19 mouse cellular contexts compared by ENCODE assay signal in the genomic region with DNA sequence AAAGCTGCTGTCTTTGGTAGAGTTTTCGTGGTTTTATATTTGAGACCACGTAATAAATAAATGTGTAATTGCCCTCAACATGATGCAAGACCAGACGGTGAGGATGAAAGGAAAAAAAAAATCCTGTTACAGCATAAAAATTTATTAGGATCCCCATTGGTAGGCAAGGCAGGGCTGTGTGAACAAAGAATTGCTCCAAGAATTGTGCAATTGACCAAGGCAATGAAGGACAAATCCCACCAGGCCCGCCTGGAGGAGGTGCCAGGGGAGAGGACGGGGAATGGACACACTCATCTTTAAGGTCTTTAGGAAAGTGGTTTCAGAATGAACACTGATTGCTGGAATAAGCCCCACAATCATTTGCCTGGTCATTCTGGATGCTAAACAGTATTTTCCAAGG.
DNase-seq lines count a peak whose midpoint lies in the region; ATAC-seq and TF ChIP-seq lines count a peak whose summit lies in the region.
"Had no signal": no experiment of that assay in that cellular context is flagged by ENCODE, and none has a peak within 500 bp of the region (broad histone marks: within the 10 kb centered on the region; RNA-seq: fewer than 3 reads in every experiment).

No protein-coding gene starts in this region.

- ATAC-seq in forebrain, embryonic 12.5 days (ENCODE audit: low FRiP score) = no peak
- no peak for ATAC-seq in lung, postnatal 0 days
- no peak for ATAC-seq in limb, embryonic 13.5 days (ENCODE audit: low FRiP score, low read depth)
- ATAC-seq: forebrain, embryonic 16.5 days; liver, postnatal 0 days; midbrain, embryonic 15.5 days had no signal

- no peak for TF ChIP-seq EP300 in lung, postnatal 0 days (IDR thresholded peaks at IDR 0.05)

- no peaks in the 10 kb centered on the region for H3K9me3 ChIP-seq in forebrain, embryonic 12.5 days
- no peaks in the 10 kb centered on the region; the same call in 1 of the 2 replicates for H3K9me3 ChIP-seq in forebrain, embryonic 10.5 days
- no peaks in the 10 kb centered on the region for H3K9me3 ChIP-seq in lung, postnatal 0 days (ENCODE audit: low read length)
- no peaks in the 10 kb centered on the region for H3K9me3 ChIP-seq in limb, embryonic 13.5 days
- H3K9me3 ChIP-seq: embryonic facial prominence, embryonic 13.5 days; midbrain, embryonic 15.5 days had no signal

- H3K9ac ChIP-seq in forebrain, embryonic 12.5 days = no peak overlapping the region
- H3K9ac ChIP-seq in lung, postnatal 0 days (replicated peaks; ENCODE audit: low read depth) = no peak overlapping the region
- H3K9ac ChIP-seq in limb, embryonic 13.5 days = no peak overlapping the region
- H3K9ac ChIP-seq: embryonic facial prominence, embryonic 13.5 days; liver, postnatal 0 days; midbrain, embryonic 15.5 days had no signal

- no peaks in the 10 kb centered on the region for H3K36me3 ChIP-seq in forebrain, embryonic 12.5 days (replicated peaks)
- no peaks in the 10 kb centered on the region for H3K36me3 ChIP-seq in forebrain, embryonic 10.5 days (replicated peaks)
- H3K36me3 ChIP-seq in lung, postnatal 0 days (ENCODE audit: insufficient read depth, low read length) = no peaks in the 10 kb centered on the region
- no peaks in the 10 kb centered on the region; the same call in 1 of the 2 replicates for H3K36me3 ChIP-seq in limb, embryonic 13.5 days
- H3K36me3 ChIP-seq: embryonic facial prominence, embryonic 13.5 days; midbrain, embryonic 15.5 days had no signal

- no peak overlapping the region for H3K4me2 ChIP-seq in forebrain, embryonic 12.5 days
- no peak overlapping the region for H3K4me2 ChIP-seq in lung, postnatal 0 days (replicated peaks; ENCODE audit: low read depth, low read length)
- H3K4me2 ChIP-seq in limb, embryonic 13.5 days (replicated peaks) = 0 out of 2 replicates have a peak overlapping the region, but pooled peaks have one; percentile 12
- H3K4me2 ChIP-seq: embryonic facial prominence, embryonic 13.5 days; midbrain, embryonic 15.5 days had no signal

- intact Hi-C loops in heart, postnatal 25 days (cut with DNase I) = no loop called here
- intact Hi-C loops in heart, postnatal 14 days (cut with DNase I) = no loop called here

- 79% methylated on average over 5 of the region's 5 CpGs for WGBS in forebrain, embryonic 12.5 days
- WGBS in forebrain, embryonic 10.5 days = 91% methylated on average over 5 of the region's 5 CpGs
- WGBS in lung, postnatal 0 days = 44% methylated on average over 5 of the region's 5 CpGs
- WGBS in limb, embryonic 13.5 days = 16% methylated on average over 5 of the region's 5 CpGs

- no peak overlapping the region for H3K4me3 ChIP-seq in forebrain, embryonic 12.5 days (replicated peaks)
- H3K4me3 ChIP-seq in forebrain, embryonic 10.5 days = no peak overlapping the region
- H3K4me3 ChIP-seq in lung, postnatal 0 days (ENCODE audit: low read depth, low read length) = no peak overlapping the region
- no peak overlapping the region for H3K4me3 ChIP-seq in limb, embryonic 13.5 days
- H3K4me3 ChIP-seq: embryonic facial prominence, embryonic 13.5 days; layer of hippocampus, adult 2 months; midbrain, embryonic 15.5 days had no signal

- no peak for TF ChIP-seq CTCF in lung, postnatal 0 days (IDR thresholded peaks at IDR 0.05)

- H3K27me3 ChIP-seq in forebrain, embryonic 12.5 days = peaks cover 50% of the 10 kb centered on the region
- H3K27me3 ChIP-seq in forebrain, embryonic 10.5 days (ENCODE audit: poor library complexity, severe bottlenecking) = peaks cover 33% of the 10 kb centered on the region
- no peaks in the 10 kb centered on the region for H3K27me3 ChIP-seq in lung, postnatal 0 days (replicated peaks; ENCODE audit: insufficient read depth, low read length)
- 0 out of 2 replicates have a peak, but pooled peaks cover 3% of the 10 kb centered on the region for H3K27me3 ChIP-seq in limb, embryonic 13.5 days
- H3K27me3 ChIP-seq: CH12.LX; embryonic facial prominence, embryonic 13.5 days; midbrain, embryonic 15.5 days had no signal

- 0 out of 2 replicates have a peak overlapping the region, but pooled peaks have one; percentile 32 for H3K27ac ChIP-seq in forebrain, embryonic 12.5 days
- no peak overlapping the region for H3K27ac ChIP-seq in forebrain, embryonic 10.5 days
- no peak overlapping the region for H3K27ac ChIP-seq in lung, postnatal 0 days (ENCODE audit: low read length)
- no peak overlapping the region for H3K27ac ChIP-seq in limb, embryonic 13.5 days
- H3K27ac ChIP-seq: embryonic facial prominence, embryonic 13.5 days; layer of hippocampus, adult 2 months; midbrain, embryonic 15.5 days had no signal

- peaks cover 23% of the 10 kb centered on the region for H3K4me1 ChIP-seq in forebrain, embryonic 12.5 days
- H3K4me1 ChIP-seq in forebrain, embryonic 10.5 days = peaks cover 26% of the 10 kb centered on the region
- H3K4me1 ChIP-seq in lung, postnatal 0 days (ENCODE audit: insufficient read depth, low read depth, low read length) = peaks cover 4% of the 10 kb centered on the region; the same call in 1 of the 2 replicates
- H3K4me1 ChIP-seq in limb, embryonic 13.5 days = peaks cover 64% of the 10 kb centered on the region

- no peak for DNase-seq in forebrain, embryonic 10.5 days (ENCODE audit: extremely low spot score, low spot score)
- DNase-seq in heart, postnatal 25 days (ENCODE audit: low spot score) = peak; percentile 20
- no peak for DNase-seq in heart, postnatal 14 days
- DNase-seq in lung, postnatal 0 days (ENCODE audit: low spot score) = peak; percentile 49
- DNase-seq in lung, postnatal 25 days (ENCODE audit: low spot score) = no peak
- DNase-seq in embryo, embryonic 11 days = no peak
- DNase-seq: cerebellum, adult 9-11 months; kidney, adult 8-10 months; kidney, postnatal 14 days; liver, postnatal 0 days; right cerebral cortex, adult 18-20 months; thymus, postnatal 25 days had no signal

Comparison
In these comparisons a context has a peak if more than half of its experiments do, and no peak if none do; other contexts are left out.
1. DNase-seq: peak in heart, postnatal 25 days (single experiment) and lung, postnatal 0 days (single experiment); none in forebrain, embryonic 10.5 days (single experiment), heart, postnatal 14 days (0 of 2), lung, postnatal 25 days (single experiment) and embryo, embryonic 11 days (single experiment).